Mouse (Mus musculus) MEL-GATA-1-ER (cell line): ENCODE measurements at regions not wholly inside any gene's neighbourhood (a gene's known extent, or its start where the extent isn't known, plus 50 kb on each side); places are given as distances from the start of the nearest gene placed in this dataset.

ENCODE experiments used
- DNase-seq: peaks from one replicate; pipeline ENCODE4 v3.0.0-alpha.2; 2012; ENCODE audit warnings: low read depth; ENCODE audit errors: extremely low read depth

GRCm38 (mm10) chr2:131739022-131739421, 120.5 kb downstream of the Erv3 start:
- peak; percentile 1 for DNase-seq

- no peak for DNase-seq
Measured at GRCm38 (mm10) chr2:131734740-131735378, 124.7 kb downstream of the Erv3 start.

GRCm38 (mm10) chr2:131726533-131726932, 133.0 kb downstream of the Erv3 start:
- no peak for DNase-seq

DNA sequence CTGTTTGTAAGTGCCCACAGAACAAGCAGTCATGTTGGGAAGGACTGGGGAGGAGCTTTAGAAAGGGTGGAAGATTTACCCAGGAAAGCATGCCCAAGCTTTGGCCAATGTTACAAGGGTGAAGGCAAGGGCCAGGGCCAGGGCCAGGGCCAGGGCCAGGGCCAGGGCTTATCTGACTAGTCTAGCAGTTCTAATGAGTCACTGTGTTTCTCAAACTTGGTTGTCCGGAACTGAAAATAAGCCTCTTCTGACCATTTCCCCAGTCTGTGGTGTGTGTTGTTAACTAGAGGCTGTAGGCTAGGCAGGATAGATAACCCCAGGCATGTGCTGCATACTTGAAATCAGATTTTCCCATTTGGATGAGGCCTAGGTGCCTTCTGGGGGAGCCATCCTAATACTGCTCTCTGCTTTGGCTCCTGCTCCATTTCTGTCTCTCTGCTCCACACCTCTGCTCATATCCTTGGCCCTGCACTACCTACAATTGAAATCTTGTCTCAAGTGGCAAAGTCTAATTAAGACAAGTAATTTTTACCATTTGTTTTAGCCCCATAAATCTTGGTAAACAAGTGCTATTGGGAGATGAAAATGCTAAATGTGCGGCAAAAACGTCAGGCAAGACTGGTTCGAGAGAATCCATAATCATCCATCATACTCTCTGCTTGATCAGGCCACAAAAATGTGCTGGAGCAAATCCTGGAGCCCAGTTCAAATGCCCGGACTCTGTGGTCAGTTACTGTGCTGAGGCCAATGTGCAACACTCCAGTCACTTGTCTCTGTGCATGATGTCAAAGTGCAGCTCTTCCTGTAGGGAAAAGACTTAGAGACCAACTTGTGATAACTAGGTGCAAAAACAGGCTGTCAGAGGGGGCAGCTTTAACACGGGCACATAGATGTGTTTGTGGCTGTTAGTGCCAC, 137.7 kb downstream of the Erv3 start:
- no peak for DNase-seq

DNA sequence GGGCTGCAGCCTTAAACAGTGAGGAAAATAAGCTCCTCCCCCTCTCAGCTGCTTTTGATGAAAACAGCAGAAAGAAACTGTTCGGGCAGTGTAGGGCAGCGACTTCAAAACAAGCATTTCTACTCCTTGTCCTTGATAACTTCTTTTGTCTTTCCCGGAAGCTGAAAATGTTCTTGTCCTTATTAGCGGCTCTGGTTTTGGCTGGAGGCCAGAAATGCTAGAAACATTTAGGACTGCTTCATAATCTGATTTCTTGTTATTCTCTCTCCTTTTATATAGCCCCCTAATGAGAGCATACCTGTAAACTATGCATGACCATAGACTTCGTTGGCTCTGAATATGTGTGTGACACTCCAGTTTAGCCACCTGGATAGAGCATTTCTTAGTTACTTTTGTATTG, 142.0 kb downstream of the Erv3 start:
- DNase-seq = no peak

GRCm38 (mm10) chr2:131716841-131717240, 142.7 kb downstream of the Erv3 start:
- no peak for DNase-seq

DNA sequence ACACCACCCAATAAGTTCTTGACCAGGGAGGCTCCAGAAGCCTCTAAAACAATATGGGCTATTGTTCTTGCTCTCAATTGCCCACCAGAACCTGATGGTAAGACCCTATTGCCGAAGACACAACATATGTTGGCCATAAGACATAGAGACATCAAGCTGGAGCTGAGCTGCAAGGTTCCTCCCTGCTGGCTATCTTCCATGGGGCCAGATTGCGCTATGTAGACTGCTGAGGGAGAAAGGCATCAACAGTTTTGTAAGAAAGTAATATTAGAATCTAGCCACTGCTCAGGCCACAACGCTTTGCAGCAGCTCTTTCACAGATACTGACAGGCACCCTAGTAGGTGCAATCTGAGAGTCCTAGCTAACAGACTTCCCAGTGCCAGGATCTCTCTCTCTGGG, 144.2 kb downstream of the Erv3 start:
- DNase-seq = no peak

- DNase-seq = no peak
Measured at GRCm38 (mm10) chr2:131711886-131712285, 147.7 kb downstream of the Erv3 start.

DNA sequence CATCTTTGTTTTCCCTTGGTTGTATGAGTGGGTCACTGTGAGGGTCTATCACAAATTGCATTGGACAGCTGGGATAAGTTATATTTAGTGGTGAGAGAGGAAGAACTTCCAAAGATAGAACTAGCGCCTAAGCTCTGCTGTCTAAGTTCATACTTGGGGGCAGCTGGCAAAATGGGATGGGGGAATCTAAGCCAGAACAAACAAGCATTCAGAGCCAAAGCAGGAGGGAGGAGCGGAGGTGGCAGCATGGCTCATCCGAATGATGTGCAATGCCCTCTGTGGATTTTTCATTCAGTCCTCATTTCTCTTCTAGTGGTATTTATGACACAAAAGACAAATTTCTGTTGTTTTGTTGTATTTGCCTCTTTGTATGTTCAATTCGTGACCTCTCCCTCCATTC, 144.5 kb upstream of the Adra1d start:
- no peak for DNase-seq

DNA sequence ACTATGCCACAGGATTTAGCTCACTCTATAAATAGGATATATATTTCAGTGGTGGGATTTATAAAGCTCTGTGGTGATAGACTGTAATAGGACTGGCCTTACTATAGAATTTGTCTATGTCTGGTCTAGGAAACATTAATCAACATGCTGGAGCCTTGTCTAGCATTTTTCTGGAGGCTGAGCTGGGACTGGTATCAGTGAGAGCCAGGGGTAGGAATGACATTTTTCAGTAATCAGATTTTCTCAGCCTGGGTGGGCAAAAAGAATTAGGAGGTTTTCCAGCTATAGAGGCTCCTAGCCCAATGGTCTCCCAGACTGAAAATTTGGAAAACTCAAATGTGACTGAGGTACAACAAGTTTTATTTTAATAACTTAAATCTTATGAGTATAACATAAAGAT, 142.3 kb upstream of the Adra1d start:
- no peak for DNase-seq

GRCm38 (mm10) chr2:131702146-131702545, 140.1 kb upstream of the Adra1d start:
- no peak for DNase-seq

DNA sequence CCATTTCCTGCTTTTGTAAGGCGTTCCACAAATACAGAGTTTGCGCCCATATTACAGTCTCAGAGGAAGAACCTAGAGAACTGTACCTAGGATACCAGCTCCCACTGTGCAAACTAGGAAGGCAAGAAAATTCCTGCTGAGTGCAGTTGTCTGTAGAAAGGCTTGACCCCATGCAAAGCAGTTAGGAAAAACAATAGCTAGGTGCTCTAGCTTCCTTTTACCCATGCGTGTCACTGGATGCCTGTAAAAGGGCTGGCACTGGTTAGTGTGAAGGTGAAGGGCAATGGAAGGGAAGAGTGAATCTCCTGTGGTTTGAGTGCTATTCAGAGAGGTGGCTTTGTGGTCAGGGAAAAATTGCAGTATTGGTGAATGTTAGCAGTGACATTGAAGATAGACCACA, 137.7 kb upstream of the Adra1d start:
- DNase-seq = no peak

GRCm38 (mm10) chr2:131698008-131698965, 136.2 kb upstream of the Adra1d start:
- DNase-seq = no peak

DNA sequence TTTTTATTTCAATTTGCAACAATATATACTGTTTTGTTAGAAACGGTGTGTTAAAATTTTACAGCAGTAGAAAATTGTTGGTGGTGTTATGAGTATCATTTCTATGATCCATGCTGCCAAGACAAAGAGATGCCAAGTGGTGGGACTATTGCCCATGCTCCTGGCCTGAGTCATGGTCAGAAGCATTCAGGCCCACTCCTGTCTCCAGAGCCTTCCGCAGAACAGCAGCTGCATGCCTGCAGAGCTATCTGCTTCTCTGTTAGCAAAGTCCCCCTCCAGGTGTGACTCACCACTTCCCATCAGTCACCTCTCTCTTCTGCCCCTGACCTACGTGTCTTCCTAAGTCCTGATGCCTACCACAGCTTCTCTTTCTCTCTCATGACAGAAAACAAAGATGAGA, 134.2 kb upstream of the Adra1d start:
- no peak for DNase-seq

GRCm38 (mm10) chr2:131689996-131690395, 127.9 kb upstream of the Adra1d start:
- DNase-seq = no peak

DNA sequence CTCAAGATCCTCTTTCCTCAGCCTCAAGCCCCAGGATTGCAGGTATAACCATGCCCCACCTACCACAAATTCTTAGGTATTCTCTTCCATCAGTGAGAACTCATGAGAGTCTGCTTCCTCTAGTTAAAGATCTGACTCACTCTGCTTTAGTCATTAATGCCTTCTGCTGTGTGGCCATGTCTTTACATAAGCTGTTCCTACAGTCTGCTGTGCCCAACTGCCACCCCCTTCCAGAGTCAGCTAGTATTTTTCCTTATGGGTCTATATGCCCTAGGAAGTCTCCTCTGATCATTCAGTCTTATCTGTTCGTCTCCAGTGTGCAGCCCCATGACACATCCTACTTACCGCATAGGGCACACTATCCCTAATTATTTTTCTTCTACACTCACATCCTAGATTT, 126.2 kb upstream of the Adra1d start:
- DNase-seq = no peak

GRCm38 (mm10) chr2:131687449-131687848, 125.4 kb upstream of the Adra1d start:
- DNase-seq = no peak

DNA sequence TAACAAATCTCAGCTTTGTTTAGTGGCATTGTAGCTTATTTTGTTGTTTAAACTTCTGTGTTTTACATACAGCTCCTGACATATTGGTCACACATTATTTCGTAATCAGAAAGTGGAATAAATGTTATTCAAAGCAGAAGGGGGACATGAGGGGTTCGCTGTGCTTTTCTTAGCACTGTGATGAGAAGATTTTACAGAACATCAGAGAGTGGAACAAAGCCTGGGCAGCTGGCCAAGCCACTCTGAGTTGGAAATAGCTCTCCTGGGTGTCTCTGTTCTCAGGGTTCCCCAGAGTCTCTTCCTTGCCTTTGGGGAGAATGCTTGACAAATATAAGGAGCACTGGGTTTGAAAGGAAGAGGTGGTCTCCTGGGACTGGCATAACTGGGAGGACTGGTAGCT, 124.7 kb upstream of the Adra1d start:
- no peak for DNase-seq

- no peak for DNase-seq
Measured at GRCm38 (mm10) chr2:131685326-131685725, 123.2 kb upstream of the Adra1d start.

GRCm38 (mm10) chr2:131683734-131684133, 121.7 kb upstream of the Adra1d start:
- no peak for DNase-seq

- no peak for DNase-seq
Measured at GRCm38 (mm10) chr2:131678484-131678883, 116.4 kb upstream of the Adra1d start.

GRCm38 (mm10) chr2:131676736-131677135, 114.7 kb upstream of the Adra1d start:
- no peak for DNase-seq
